Mouse (Mus musculus): ENCODE data around the gene Prkci.

DNA sequence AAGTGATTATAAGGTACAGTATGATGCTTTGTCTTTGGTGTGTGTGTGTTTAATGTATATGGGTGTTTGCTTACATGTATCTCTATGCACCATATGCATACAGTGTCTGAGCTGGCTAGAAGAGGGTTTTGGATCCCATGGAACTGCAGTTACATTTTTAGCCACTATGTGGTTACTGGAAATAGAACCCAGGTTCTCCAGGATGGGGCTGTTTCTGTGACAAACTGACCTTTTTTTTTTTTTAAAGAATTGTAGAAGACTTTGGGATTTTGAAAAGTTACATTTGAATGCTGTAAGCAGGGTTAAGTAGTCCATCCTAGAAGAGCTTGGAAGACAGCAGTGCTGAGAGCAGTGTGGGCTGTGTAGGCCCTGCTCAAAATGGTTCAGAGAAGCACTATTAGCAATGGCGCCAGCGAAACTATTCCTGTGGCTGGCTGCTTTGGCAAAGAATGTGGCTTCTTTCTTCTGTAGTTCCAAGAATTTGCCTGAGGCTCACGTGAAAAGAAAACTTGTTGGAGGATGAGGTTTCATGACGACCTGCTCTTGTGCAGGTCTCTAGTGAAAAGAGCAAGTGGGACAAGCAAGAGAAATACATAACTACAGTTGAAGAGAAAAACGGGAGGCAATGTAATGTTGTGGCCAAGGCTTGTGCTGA, 24.4 kb downstream of the Prkci start:
- TF ChIP-seq POLR2A (IDR thresholded peaks at IDR 0.05; ENCODE audit: insufficient read depth, low read depth, low read length) = no peak
- no peak for TF ChIP-seq CTCF (IDR thresholded peaks at IDR 0.05; ENCODE audit: insufficient read depth, low read depth, low read length)

Measured in olfactory bulb, adult 2 months (tissue).